Mouse (Mus musculus) c-Kit-positive CD71-negative TER-119-negative erythroid progenitor cells, embryonic 14.5 days (primary cell): Measurements from ENCODE around the gene Thoc5.

Experiments
- DNase-seq: peaks from one replicate; pipeline ENCODE4 v3.0.0-alpha.2; 2013; ENCODE audit warnings: low read depth

The Thoc5 gene

DNA sequence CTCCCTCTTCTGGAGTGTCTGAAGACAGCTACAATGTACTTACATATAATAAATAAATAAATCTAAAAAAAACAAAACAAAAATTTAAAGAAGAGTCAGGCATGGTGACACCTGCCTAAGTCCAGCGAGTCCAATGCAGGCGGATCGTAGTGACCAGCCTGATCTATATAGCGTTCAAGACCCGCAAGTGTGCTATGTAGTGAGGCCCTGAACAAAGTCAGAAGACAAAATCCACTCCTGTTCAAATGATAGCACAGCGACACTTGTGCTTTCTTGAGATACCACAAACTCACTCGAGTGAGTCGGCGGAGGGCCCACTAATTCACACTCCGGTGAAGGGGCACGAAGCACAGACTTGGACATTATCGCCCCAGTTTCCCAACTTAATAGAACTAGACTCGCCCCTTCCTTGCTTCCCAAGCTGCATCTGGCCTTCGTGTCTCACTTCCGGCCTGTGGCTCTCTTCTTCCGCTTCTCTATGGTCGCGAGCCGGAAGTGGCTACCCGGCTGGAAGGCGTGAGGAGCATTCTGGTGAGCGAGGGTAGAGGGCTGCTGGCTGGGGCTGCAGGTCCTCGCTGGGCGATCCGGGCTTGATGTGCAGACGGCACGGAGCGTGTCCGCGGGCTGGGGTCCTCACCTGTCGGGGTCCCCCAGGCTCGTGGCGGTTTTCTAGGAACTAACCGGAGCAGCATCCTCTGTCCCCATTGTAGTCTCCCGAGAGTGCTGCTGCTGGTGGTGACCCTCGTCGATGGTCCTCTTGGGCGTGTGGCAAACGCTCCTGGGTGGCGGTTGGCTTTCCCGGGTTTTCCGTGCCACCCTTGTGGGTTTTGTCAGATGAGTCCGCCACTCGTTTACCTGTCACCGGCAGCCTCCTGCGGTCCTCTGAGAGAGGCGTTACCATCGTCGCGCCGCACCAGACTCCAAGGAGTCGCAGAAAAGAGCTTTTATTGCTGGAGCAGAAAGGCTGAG is at the start of gene Thoc5:
TSS of gene Thoc5 (plus strand) at position 473 of the 969 bp plus-strand sequence.
- peak; percentile 79 for DNase-seq

DNA sequence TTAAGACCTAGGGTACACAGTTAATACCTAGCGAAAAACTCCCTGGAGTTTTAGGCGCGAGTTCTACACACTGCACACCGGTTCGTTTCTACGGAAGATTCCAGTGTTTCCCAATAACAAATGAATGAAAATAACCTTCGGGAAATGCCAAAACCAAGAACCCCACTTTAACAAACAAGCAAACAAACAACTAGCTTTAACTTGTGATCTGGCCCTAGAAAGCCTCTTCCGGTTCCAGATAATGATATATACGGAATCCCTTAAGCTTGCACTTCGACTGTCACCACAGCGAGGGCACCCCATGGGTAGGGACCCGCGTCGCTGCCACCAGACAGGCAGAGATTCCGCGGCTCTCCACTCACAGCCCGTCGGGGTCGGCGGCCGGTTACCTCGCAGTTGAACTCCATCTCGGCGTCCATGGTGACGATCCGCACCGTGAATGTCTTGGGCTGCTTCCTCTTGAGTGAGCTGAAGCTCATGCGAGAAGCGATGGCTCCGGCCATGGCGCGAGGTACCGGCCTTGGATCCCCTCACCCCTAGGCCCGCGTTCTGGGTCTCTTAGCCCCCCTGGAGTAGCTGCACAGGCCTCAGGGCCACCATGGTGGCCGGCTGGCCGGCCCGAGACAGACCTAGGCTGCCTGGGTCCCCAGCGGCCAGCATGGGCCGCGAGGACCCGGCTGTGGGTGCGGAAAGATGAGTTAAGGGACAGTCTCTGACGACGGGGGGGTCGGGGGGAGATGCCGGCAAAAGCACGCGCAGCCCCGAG is 46.5 kb upstream of the Thoc5 start:
- DNase-seq, result peak; percentile 33

DNA sequence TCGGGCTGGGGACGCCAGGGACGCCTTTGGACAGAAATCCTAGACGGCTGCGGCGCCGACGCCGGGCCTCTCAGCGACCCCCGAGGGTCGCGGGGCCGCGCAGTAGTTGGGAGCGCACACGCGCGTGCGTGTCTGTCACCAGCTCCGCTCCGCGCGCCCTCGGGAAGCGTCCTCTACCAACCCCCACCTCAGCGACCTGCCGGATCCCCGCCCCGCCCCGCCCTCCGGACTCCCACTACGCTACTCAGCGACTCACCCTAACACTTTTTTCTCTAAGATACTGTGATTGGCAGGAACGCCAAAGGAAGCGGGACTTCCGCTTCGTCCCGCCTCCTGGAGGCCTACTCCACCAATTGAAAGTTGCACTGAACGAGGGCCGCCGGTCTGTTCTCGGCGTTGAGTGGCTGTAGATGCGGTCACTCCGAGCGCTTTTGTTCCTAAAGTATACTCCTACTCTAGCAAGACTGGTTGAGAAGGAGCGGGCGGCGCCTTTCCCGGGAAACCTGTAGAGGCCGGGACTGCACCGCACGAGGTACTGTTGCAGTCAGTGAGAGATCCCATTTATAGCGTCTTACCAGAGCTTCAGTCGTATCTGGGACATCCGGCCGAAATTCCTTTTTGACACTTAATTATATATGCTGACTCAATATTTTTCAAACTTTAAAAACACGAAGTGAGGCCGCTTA is 45.7 kb upstream of the Thoc5 start, which contains the start of gene Nf2:
TSS of gene Nf2 (minus strand) at position 279 of the 686 bp plus-strand sequence.
- peak; percentile 96 for DNase-seq

DNA sequence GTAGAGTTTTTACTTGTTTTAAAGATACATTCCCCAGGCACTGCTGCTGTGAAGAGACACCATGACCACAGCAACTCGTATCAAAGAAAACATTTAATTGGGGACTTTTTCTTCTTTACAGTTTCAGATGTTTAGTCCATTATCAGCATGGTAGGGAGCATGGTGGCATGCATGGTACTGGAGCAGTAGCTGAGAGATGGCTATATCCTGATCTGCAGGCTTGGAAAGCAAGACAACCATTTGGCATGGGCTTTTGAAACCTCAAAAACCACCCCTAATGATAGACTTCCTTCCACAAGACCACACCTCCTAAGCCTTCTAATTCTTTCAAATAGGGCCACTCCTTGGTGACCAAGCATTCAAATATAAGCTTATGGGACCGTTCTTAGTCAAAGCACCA is 44.7 kb upstream of the Thoc5 start:
- no peak for DNase-seq

DNA sequence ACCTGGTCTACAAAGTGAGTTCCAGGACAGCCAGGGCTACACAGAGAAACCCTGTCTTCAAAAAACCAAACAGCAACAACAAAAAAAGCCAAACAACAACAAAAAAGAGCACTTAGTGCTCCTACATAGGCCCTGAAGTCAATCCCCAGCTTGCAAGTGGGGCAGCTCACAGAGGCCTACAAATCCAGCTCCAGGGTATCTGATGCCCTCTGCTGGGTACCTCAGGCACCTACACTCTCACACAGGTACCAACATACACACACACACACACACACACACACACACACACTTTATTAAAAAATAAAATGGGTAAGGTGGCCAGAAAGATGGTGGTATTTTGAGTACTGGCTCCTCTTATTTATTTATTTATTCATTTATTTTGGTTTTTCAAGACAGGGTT is 42.1 kb upstream of the Thoc5 start:
- DNase-seq, result no peak

DNA sequence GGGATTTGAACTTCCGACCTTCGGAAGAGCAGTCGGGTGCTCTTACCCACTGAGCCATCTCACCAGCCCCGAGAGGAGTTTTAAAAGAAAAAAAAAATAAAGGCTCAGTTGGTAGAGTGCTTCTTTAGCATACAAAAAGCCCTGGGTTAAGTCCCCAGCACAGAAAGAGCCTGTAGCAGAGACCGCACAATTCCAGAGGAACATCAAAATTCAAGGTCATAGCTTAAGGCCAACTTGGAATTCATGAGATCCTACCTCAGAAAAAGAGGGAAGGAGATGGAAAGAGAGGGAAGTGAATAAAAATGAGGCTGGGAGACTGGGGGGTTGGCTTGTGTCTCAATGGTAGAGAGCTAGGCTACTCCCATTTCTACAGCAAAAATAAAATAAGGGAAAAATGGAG is 40.9 kb upstream of the Thoc5 start:
- no peak for DNase-seq

DNA sequence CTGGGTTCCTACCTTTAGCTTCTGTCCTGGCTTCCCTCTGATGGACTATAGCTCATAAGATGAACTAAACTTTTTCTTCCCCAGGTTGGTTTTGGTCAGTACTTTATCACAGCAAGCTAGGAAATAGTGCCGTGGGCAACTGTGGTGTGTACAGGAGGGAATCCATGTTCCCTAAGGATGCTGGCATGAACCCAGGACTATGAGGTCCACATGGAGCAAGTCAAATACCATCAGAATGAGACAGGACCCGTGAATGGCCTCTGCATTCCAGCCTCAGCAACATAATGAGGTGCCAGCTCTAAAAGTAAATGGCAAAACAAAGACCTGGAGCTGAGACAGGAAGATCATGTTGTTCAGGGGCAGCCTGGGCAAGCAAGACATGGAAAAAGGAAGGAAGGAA is 36.7 kb upstream of the Thoc5 start:
- DNase-seq, result no peak

DNA sequence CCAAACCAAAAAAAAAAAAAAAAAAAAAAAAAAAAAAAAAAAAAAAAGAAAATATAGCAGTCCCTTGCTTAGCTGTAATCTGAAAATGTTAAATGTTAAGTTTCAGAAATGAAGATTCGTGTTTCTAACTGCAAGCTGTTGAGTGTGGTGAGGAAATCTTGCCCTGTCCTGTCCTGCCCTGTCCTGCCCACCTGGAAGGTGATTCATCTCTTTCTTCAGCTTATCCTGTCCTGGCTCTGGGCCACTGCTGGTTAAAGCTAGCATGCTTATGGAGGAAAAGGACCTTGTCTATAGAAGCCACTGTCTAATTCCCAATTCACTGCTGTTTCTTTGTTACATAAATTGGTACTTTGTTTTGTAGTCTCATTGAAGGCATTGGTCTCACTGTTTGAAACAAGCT is 34.1 kb upstream of the Thoc5 start:
- DNase-seq, result no peak

DNA sequence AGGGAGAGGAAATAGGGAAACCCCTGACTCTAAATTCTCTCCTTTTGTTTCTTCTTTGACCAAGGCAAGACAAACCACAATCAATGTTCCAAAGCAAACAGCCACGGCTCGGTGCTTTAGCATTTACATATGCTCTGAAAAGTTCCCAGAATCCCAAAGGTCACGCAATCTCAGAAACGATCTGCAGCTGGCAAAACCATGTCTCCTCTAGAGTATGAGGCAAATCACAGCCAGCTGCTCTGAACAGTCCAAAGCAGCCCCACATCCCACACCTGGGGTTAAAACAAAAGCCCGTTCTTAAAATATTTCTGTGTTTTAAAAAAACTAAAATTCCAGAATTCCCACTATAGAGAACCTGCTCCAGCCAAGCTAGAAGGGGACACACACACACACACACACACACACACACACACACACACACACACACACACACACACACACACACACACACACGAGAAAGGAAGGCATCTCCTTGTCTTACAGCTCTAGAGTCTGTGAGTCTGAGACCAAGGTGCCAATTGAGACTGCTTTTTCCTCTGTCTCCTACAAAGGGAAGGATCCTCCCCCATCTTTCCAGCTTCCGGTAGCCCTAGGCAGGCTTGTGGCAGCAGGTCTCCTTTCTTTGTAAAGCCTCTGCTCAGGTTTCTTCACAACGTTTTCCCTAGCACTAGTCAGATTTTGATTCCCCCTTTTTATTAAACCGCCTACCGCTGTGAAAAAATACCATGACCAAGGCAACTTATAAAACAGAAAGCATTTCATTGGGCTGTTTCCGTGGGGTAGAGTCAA is 33.1 kb upstream of the Thoc5 start:
- no peak for DNase-seq

DNA sequence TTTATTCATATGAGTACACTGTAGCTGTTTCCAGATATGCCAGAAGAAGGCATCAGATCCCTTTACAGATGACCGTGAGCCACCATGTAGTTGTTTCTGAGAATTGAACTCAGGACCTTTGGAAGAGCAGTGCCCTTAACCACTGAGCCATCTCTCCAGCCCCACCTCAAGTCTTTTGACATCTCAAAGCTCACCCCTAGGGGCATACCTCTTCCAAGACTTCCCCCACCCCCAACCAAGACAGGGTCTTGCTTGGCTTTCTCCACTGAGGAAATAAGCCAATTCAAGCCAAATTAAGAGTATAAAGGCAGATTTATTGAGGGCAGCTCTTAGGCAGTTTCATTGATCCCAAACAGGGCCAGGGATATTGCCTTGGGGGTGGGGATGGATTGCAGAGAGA is 32.4 kb upstream of the Thoc5 start:
- DNase-seq, result no peak

DNA sequence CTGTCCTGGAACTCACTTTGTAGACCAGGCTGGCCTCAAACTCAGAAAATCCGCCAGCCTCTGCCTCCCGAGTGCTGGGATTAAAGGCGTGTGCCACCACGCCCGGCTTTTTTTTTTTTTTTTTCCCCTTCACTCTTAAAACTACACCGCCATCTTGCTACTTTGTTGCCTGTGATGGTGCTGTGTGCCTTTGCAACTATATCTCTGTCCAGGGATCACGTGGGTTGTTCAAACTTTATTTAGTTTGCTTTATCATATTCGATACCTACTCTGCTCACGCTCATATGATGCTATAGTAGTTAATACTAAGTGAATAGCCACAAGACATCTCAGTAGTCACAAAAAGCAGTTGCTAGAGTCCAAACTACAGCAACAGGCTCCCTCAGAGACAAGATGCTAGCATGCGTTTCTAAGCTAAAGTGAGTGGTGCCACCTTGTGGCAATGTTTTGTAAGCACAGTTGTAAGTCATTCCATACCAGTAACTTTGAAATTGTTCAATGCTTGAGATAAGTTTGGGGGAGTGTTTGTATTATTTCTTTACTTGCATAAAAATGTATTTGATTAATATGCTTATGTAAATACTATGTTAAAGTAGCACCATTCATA is 29.4 kb upstream of the Thoc5 start:
- DNase-seq, result peak; percentile 60

DNA sequence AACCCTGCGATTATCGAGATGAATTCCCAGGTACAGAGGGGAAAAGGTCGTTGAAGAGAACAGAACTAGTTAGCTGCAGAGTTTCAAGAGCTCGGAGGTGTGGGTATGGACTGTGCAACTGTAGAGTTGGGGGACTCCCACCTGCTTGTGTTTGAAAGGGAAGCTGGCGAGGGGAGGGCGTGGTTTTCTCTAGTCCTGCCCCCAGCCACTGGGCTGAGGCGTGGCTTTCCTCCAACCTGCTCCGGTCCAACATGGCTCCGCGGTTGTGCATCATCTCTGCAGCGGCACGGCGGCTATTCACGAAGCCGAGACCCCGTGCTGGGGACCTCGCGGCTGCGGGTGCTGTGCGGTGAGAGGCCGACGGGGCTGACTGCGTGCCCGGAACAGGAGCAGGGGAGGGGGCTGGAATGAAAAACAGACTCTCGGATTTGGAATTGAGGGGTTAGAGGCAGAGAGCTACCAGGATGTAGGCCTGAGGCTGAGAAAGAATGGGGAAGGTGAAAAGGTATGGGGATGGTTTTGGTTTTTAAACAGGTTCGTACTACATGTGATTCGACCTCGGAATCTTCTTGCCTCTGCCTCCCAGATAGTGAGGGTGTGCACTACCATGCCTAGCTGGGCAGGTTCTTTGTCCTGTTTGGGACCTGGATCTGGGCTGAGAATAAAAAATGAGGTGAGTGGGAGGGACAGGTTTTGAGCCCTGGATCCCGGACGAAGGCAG is 21.2 kb upstream of the Thoc5 start, which contains the start of gene Nipsnap1:
TSS of gene Nipsnap1 (plus strand) at position 197 of the 721 bp plus-strand sequence.
- peak; percentile 80 for DNase-seq

DNA sequence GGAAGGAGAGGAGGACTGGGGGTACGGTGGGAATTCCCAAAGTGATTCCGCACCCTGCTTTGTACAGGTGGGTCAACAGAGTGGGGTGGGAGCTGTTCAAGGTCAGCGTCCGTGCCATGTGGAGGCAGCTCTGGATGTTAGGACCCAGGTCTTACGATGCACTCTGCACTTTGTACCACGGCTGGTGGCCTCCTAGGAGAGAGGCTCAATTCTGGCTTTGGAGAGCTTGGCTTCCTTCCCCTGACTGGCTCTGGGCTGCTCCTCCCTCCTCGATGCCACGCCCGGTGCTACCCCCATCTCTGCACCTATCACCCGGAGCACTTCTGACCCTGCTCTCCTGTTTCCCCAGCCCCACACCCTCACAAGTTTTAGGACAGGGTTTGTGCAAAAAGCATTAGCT is 20.6 kb upstream of the Thoc5 start:
- no peak for DNase-seq

DNA sequence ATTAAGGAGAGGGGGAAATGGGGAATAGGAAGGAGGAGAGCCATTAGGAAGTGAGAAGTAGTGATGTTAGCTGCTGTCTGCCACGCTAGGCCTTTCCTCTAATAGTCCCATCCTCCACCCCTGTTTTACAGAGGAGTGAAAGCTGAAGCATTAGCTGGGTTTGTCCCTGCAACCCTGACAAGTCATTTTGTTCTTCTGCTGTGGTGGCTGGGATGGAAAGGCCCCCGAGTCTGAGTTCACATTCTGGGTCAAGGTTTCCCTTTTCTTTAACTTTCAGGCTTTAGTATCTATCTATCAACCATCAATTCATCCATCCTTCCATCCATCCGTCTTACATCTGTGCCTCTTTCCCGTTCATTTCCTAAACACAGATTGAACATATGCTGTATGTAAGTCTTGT is 14.0 kb upstream of the Thoc5 start:
- DNase-seq, result no peak

DNA sequence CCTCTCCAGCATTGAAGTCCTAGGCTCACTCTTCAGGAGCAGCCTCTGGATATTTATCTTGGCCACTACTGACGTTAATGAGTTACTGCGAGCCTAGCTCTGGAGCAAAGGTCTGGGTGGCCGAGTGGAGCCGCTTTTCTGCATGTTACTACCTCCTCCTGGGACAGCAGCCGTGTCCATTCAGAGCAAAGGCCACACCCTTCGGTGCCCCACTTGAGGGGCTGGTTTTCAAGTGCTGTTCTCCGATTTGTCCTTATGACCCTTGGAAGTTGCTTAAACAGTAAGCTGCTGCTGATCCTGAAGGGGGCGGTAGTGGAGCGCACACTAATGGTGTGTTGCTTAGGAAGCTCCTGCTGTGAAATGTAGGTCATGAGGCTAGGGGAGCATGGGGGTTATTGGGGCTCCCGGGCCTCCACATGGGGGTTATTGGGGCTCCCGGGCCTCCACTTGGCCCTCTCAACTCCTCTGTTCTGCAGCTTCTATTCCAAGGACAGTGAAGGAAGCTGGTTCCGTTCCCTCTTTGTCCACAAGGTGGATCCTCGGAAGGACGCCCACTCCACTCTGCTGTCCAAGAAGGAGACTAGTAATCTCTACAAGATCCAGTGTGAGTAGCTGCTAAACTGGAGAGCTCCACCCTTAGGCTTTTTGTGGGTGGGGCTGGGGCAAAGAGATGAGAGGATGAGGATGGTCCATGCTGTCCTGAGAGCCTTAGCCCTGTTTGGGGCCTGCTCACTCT is 12.1 kb upstream of the Thoc5 start:
- no peak for DNase-seq

DNA sequence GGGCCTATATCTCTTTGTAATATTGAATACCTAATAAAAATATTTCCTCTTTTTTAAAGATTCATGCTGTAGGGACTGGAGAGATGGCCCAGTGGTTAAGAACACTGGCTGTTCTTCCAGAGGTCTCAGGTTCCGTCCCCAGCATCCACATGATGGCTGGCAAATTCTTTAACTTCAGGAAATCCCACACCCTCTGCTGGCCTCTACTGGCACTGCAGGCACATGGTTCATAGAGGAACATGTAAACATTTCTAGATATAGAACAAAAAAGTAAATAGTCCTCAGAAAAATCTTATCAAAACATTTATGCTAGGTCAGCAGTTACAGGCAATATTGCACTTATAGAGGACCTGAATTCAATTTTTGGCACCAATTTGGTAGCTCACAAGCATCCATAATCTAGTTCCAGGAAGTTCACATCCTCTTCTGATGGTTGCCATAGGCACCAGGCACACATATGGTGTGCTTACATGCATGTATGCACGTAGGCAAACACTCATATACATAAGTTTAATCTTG is 9.7 kb upstream of the Thoc5 start:
- peak; percentile 39 for DNase-seq

DNA sequence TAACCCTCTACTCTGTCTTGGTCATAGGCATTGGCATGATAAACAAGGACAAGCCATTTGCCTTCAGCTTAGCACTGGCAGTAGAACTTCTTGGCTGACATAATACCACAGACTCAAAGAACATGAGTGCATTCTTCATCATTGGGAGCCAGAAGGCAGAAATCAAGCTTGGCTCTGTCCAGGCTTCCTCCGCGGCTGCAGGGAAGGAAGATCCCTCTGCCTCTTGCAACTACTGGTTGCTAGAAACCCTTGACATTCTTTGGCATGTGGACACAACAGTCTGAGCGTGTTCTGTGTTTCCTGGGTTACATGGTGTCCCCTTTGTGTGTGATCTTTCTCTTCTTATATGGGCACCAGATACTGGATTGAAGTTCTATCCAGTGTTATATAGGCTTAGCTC is 8.1 kb upstream of the Thoc5 start:
- no peak for DNase-seq

DNA sequence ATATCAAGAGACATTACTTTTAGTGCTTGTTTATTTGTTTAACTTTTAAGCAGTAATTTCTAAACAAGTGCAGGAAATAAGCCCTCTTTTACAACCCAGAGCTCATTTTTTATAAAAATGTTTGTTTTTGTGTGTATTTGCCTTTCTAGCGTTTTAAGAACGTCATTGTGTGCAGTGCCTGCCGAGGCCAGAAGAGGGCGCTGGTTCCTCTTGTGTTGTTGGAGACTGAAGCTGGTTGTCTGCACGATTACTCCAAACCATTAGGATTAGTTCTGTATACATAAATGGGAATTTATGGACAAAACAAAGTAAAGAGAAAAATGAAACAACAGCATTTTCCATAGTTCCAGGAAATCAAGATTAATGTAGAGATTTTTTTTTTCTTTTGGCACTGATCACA is 5.3 kb downstream of the Thoc5 start:
- DNase-seq, result peak; percentile 16

DNA sequence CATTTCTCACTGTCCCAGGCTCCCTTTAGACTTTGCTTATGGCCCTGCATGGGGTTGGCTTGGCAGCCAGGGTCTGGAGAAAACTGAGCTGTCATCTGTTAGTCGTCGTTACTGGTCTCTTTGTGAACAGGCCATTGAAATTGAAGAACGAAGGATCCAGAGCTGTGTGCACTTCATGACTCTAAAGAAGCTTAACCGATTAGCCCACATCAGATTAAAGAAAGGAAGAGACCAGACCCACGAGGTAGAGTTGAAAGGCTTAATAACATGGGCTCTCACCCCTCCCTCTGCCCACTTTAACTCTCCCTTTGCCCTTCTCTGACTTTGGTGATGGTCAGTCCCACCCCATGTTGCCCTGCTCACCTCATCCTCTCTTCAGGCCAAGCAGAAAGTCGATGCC is 6.8 kb downstream of the Thoc5 start:
- DNase-seq, result no peak

DNA sequence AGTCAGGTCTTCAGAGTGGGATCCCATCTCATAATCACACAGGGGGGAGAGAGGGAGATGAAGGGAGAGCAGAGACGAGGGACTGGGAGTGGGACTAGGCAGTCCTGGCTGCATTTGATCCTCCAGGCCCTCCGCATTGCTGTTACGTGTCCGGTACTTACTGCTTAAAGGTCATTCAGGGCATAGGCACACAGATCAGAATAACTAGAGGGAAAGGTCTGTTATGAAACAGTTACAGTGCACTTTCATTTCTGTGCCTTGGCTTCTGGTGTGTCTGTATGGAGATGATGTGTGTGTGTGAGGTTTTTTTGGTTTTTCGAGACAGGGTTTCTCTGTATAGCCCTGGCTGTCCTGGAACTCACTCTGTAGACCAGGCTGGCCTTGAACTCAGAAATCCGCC is 11.1 kb downstream of the Thoc5 start:
- DNase-seq, result no peak
